Mouse (Mus musculus) liver, embryonic 13.5 days (tissue): ENCODE measurements around the gene Nrtn. TPM values are rescaled to one million over a fixed set of nuclear protein-coding genes. Genes with fewer than 3 reads are reported as not detected.

Experiments used
- ATAC-seq: fragments of 200-750 bp; cut with Nextera tagmentation; 2 replicates; pipeline ENCODE4 v1.8.0; 2017; ENCODE audit warnings: low read depth, mild to moderate bottlenecking, moderate number of reproducible peaks, moderate library complexity
- DNase-seq: peaks from one replicate; pipeline ENCODE4 v3.0.0; 2022
- H3K27ac ChIP-seq: fragments of 300-500 bp; sonication (generic); 2 replicates; pipeline ENCODE4 v1.5.1; 2015; ENCODE audit warnings: moderate library complexity, mild to moderate bottlenecking, inconsistent platforms
- H3K27me3 ChIP-seq: fragments of 300-500 bp; sonication (generic); 2 replicates; pipeline ENCODE4 v1.6.1; 2015; ENCODE audit warnings: mild to moderate bottlenecking, inconsistent platforms
- H3K36me3 ChIP-seq: fragments of 300-500 bp; sonication (generic); 2 replicates; pipeline ENCODE4 v1.6.1; 2015; ENCODE audit warnings: mild to moderate bottlenecking, inconsistent platforms
- H3K4me1 ChIP-seq: fragments of 300-500 bp; sonication (generic); replicated peaks from 2 replicates; pipeline ENCODE4 v1.6.1; 2015; ENCODE audit warnings: inconsistent platforms
- H3K4me2 ChIP-seq: fragments of 300-500 bp; sonication (generic); 2 replicates; pipeline ENCODE4 v1.6.1; 2015; ENCODE audit warnings: inconsistent platforms, mild to moderate bottlenecking, moderate library complexity
- H3K4me3 ChIP-seq: fragments of 300-500 bp; sonication (generic); replicated peaks from 2 replicates; pipeline ENCODE4 v1.5.1; 2015; ENCODE audit warnings: mild to moderate bottlenecking, inconsistent platforms
- H3K9ac ChIP-seq: fragments of 300-500 bp; sonication (generic); 2 replicates; pipeline ENCODE4 v1.6.1; 2015; ENCODE audit warnings: mild to moderate bottlenecking, inconsistent platforms
- H3K9me3 ChIP-seq: fragments of 300-500 bp; sonication (generic); replicated peaks from 2 replicates; pipeline ENCODE4 v1.6.1; 2016; ENCODE audit warnings: inconsistent platforms
- WGBS: fragments of 180-500 bp; shearing (Covaris S2); methylation state at CpG from one replicate; pipeline ENCODE4 v1.1.7; 2015; ENCODE audit not compliant: insufficient replicate concordance; 5-methylcytosine and 5-hydroxymethylcytosine counted together
- polyA plus RNA-seq: library from polyadenylated mRNA; unstranded; fragments of >200 nt; fragmentation: Nextera tagmentation; extraction: Ambion mirVana; gene quantifications from 2 replicates; pipeline ENCODE4 v1.2.1, GENCODE M21; 2015

The Nrtn gene
- polyA plus RNA-seq, 1 experiment from 2014 or later = 1.0 TPM

- H3K4me3 ChIP-seq = no peak overlapping the region
- peaks cover 18% of the 10 kb centered on the region for H3K4me1 ChIP-seq
- WGBS = 84% methylated on average over 11 of the region's 11 CpGs
- H3K9ac ChIP-seq = no peak overlapping the region
- H3K27me3 ChIP-seq = no peaks in the 10 kb centered on the region
- H3K36me3 ChIP-seq = peaks cover 60% of the 10 kb centered on the region
- H3K27ac ChIP-seq = no peak overlapping the region
- no peak overlapping the region for H3K4me2 ChIP-seq
- peaks cover 7% of the 10 kb centered on the region for H3K9me3 ChIP-seq
- no peak for DNase-seq
- no peak for ATAC-seq
These were observed 20.2 kb upstream of the Nrtn start for GRCm38 (mm10) chr17:56777568-56777967.

- 86% methylated on average over 5 of the region's 5 CpGs for WGBS
- no peak for ATAC-seq
- no peak within 1 kb of the TSS for H3K4me2 ChIP-seq
- H3K4me1 ChIP-seq = peaks cover 21% of the 10 kb centered on the region
- H3K9me3 ChIP-seq = no peaks in the 10 kb centered on the region
- no peak within 1 kb of the TSS for H3K4me3 ChIP-seq
- no peak within 1 kb of the TSS for H3K27ac ChIP-seq
- H3K27me3 ChIP-seq = no peaks in the 10 kb centered on the region
- DNase-seq = no peak
- H3K9ac ChIP-seq = no peak within 1 kb of the TSS
- H3K36me3 ChIP-seq = peaks cover 54% of the 10 kb centered on the region
These were observed 12.6 kb upstream of the Nrtn start, which contains the start of gene Prr22 for GRCm38 (mm10) chr17:56769950-56770349. Gene Prr22 (plus strand): TSS chr17:56770250.

- peaks cover 25% of the 10 kb centered on the region for H3K4me1 ChIP-seq
- ATAC-seq (no peak), DNase-seq (no peak)
- H3K27ac ChIP-seq = no peak overlapping the region
- no peaks in the 10 kb centered on the region for H3K27me3 ChIP-seq
- WGBS = 88% methylated on average over 11 of the region's 11 CpGs
- no peak overlapping the region for H3K4me3 ChIP-seq
- no peak overlapping the region for H3K4me2 ChIP-seq
- H3K36me3 ChIP-seq = peaks cover 54% of the 10 kb centered on the region
- H3K9ac ChIP-seq = no peak overlapping the region
- no peaks in the 10 kb centered on the region for H3K9me3 ChIP-seq
These were observed 11.6 kb upstream of the Nrtn start for GRCm38 (mm10) chr17:56768941-56769340.

GRCm38 (mm10) chr17:56767531-56768135 is 10.3 kb upstream of the Nrtn start:
- ATAC-seq (no peak), DNase-seq (no peak)
- no peaks in the 10 kb centered on the region for H3K9me3 ChIP-seq
- no peaks in the 10 kb centered on the region for H3K27me3 ChIP-seq
- no peak overlapping the region for H3K4me2 ChIP-seq
- H3K9ac ChIP-seq = no peak overlapping the region
- WGBS = 90% methylated on average over 29 of the region's 29 CpGs
- H3K36me3 ChIP-seq = peaks cover 54% of the 10 kb centered on the region
- H3K4me3 ChIP-seq = no peak overlapping the region
- H3K4me1 ChIP-seq = peaks cover 25% of the 10 kb centered on the region
- no peak overlapping the region for H3K27ac ChIP-seq

GRCm38 (mm10) chr17:56766631-56767405 is 9.5 kb upstream of the Nrtn start:
- Histone ChIP-seq H3K36me3 (peaks cover 54% of the 10 kb centered on the region), H3K27me3 (no peaks in the 10 kb centered on the region), H3K4me2 (no peak overlapping the region), H3K4me1 (peaks cover 31% of the 10 kb centered on the region), H3K27ac (no peak overlapping the region), H3K9me3 (no peaks in the 10 kb centered on the region), H3K9ac (no peak overlapping the region), H3K4me3 (no peak overlapping the region)
- WGBS = 92% methylated on average over 27 of the region's 27 CpGs
- no peak for DNase-seq
- no peak for ATAC-seq

GRCm38 (mm10) chr17:56765431-56765830 is 8.1 kb upstream of the Nrtn start:
- H3K9ac ChIP-seq = peak overlapping the region; percentile 87
- WGBS = 41% methylated on average over 12 of the region's 12 CpGs
- ATAC-seq (no peak), DNase-seq (no peak)
- peak overlapping the region; percentile 85 for H3K4me2 ChIP-seq
- H3K4me3 ChIP-seq = peak overlapping the region; percentile 78
- H3K27me3 ChIP-seq = peaks cover under 1% of the 10 kb centered on the region; the same call in 1 of the 2 replicates
- H3K27ac ChIP-seq = peak overlapping the region; percentile 96
- peaks cover 42% of the 10 kb centered on the region for H3K36me3 ChIP-seq
- H3K4me1 ChIP-seq = peaks cover 44% of the 10 kb centered on the region
- H3K9me3 ChIP-seq = no peaks in the 10 kb centered on the region

- DNase-seq = peak; percentile 85
- H3K4me1 ChIP-seq = peaks cover 51% of the 10 kb centered on the region
- H3K4me3 ChIP-seq = peak within 1 kb of the TSS; percentile 78
- no peaks in the 10 kb centered on the region for H3K9me3 ChIP-seq
- peaks cover 5% of the 10 kb centered on the region; the same call in 1 of the 2 replicates for H3K27me3 ChIP-seq
- H3K4me2 ChIP-seq = peak within 1 kb of the TSS; percentile 85
- under 1% methylated on average over 55 of the region's 58 CpGs for WGBS
- H3K36me3 ChIP-seq = peaks cover 35% of the 10 kb centered on the region
- H3K9ac ChIP-seq = peak within 1 kb of the TSS; percentile 87
- H3K27ac ChIP-seq = peak within 1 kb of the TSS; percentile 96
- ATAC-seq = peak; percentile 67
These were observed 7.4 kb upstream of the Nrtn start, which contains the start of gene Dus3l for GRCm38 (mm10) chr17:56764474-56765354. Gene Dus3l (plus strand): TSS chr17:56764757.

- DNase-seq (no peak), ATAC-seq (no peak)
- Histone ChIP-seq H3K9ac (peak overlapping the region; percentile 87), H3K27me3 (peaks cover 8% of the 10 kb centered on the region), H3K4me1 (peaks cover 59% of the 10 kb centered on the region), H3K4me3 (peak overlapping the region; percentile 78), H3K4me2 (peak overlapping the region; percentile 85), H3K9me3 (no peaks in the 10 kb centered on the region), H3K27ac (peak overlapping the region; percentile 96), H3K36me3 (peaks cover 26% of the 10 kb centered on the region)
- 53% methylated on average over 8 of the region's 8 CpGs for WGBS
These were observed 6.5 kb upstream of the Nrtn start for GRCm38 (mm10) chr17:56763741-56764250.

GRCm38 (mm10) chr17:56762769-56763731 is 5.7 kb upstream of the Nrtn start:
- ATAC-seq = peak; percentile 8; the same call in 1 of the 2 replicates
- Histone ChIP-seq H3K27ac (peak overlapping the region; percentile 96), H3K27me3 (peaks cover 8% of the 10 kb centered on the region), H3K36me3 (peaks cover 18% of the 10 kb centered on the region), H3K9ac (peak overlapping the region; percentile 78), H3K4me1 (peaks cover 66% of the 10 kb centered on the region), H3K9me3 (no peaks in the 10 kb centered on the region), H3K4me2 (peak overlapping the region; percentile 85), H3K4me3 (peak overlapping the region; percentile 62)
- WGBS = 19% methylated on average over 27 of the region's 27 CpGs
- DNase-seq = peak; percentile 81

- H3K9me3 ChIP-seq = no peaks in the 10 kb centered on the region
- peak overlapping the region; percentile 78 for H3K9ac ChIP-seq
- H3K4me2 ChIP-seq = peak overlapping the region; percentile 85
- peak; percentile 70 for ATAC-seq
- peak overlapping the region; percentile 62 for H3K4me3 ChIP-seq
- H3K4me1 ChIP-seq = peaks cover 77% of the 10 kb centered on the region
- peak overlapping the region; percentile 96 for H3K27ac ChIP-seq
- H3K27me3 ChIP-seq = peaks cover 11% of the 10 kb centered on the region
- H3K36me3 ChIP-seq = peaks cover 8% of the 10 kb centered on the region
- under 1% methylated on average over 27 of the region's 28 CpGs for WGBS
- peak; percentile 95 for DNase-seq
These were observed 4.7 kb upstream of the Nrtn start for GRCm38 (mm10) chr17:56761991-56762410.
